Comparison of ENCODE assay signal across 27 mouse cellular contexts in genomic region chr17:12160540-12160939, GRCm38 (mm10). TPM values are rescaled to one million over a fixed set of nuclear protein-coding genes. Genes with fewer than 3 reads are reported as not detected.
DNase-seq lines count a peak whose midpoint lies in the region; ATAC-seq lines count a peak whose summit lies in the region.
"Had no signal": no experiment of that assay in that cellular context is flagged by ENCODE, and none has a peak within 500 bp of the region (broad histone marks: within the 10 kb centered on the region; RNA-seq: fewer than 3 reads in every experiment).

No protein-coding gene starts in this region.

- no peaks in the 10 kb centered on the region for H3K9me3 ChIP-seq in liver, embryonic 13.5 days (replicated peaks)
- no peaks in the 10 kb centered on the region for H3K9me3 ChIP-seq in liver, embryonic 11.5 days (ENCODE audit: control insufficient read depth, low read length)
- H3K9me3 ChIP-seq in liver, embryonic 15.5 days (replicated peaks): no peaks in the 10 kb centered on the region
- H3K9me3 ChIP-seq in intestine, embryonic 15.5 days: no peaks in the 10 kb centered on the region
- H3K9me3 ChIP-seq: embryonic facial prominence, embryonic 13.5 days; forebrain, embryonic 10.5 days; heart, embryonic 13.5 days; hindbrain, embryonic 10.5 days; hindbrain, embryonic 15.5 days; limb, embryonic 10.5 days; limb, embryonic 15.5 days; midbrain, embryonic 15.5 days; neural tube, embryonic 15.5 days; stomach, embryonic 15.5 days had no signal

- H3K36me3 ChIP-seq in liver, embryonic 13.5 days: peaks cover 62% of the 10 kb centered on the region
- peaks cover 3% of the 10 kb centered on the region; the same call in 1 of the 2 replicates for H3K36me3 ChIP-seq in liver, embryonic 11.5 days (ENCODE audit: control insufficient read depth, insufficient read depth, low read length)
- peaks cover 60% of the 10 kb centered on the region for H3K36me3 ChIP-seq in liver, embryonic 15.5 days (replicated peaks)
- H3K36me3 ChIP-seq in intestine, embryonic 15.5 days: no peaks in the 10 kb centered on the region
- H3K36me3 ChIP-seq: hindbrain, embryonic 15.5 days; limb, embryonic 15.5 days; midbrain, embryonic 15.5 days; neural tube, embryonic 15.5 days; stomach, embryonic 15.5 days had no signal

- H3K4me3 ChIP-seq in liver, embryonic 13.5 days (replicated peaks): no peak overlapping the region
- H3K4me3 ChIP-seq in liver, embryonic 11.5 days (ENCODE audit: low read depth, low read length): no peak overlapping the region
- no peak overlapping the region for H3K4me3 ChIP-seq in liver, embryonic 15.5 days (replicated peaks)
- H3K4me3 ChIP-seq in intestine, embryonic 15.5 days (replicated peaks): no peak overlapping the region
- H3K4me3 ChIP-seq: embryonic facial prominence, embryonic 13.5 days; forebrain, embryonic 10.5 days; heart, adult 2 months; heart, embryonic 13.5 days; hindbrain, embryonic 10.5 days; hindbrain, embryonic 15.5 days; limb, embryonic 10.5 days; limb, embryonic 15.5 days; midbrain, embryonic 15.5 days; neural tube, embryonic 15.5 days; stomach, embryonic 15.5 days had no signal

- WGBS in liver, embryonic 13.5 days (ENCODE audit: insufficient replicate concordance): 84% methylated on average over 2 of the region's 2 CpGs
- WGBS in liver, embryonic 11.5 days: 93% methylated on average over 2 of the region's 2 CpGs
- WGBS in liver, embryonic 15.5 days (ENCODE audit: insufficient replicate concordance): 78% methylated on average over 2 of the region's 2 CpGs
- WGBS in intestine, embryonic 15.5 days: 100% methylated on average over 2 of the region's 2 CpGs

- ATAC-seq in liver, embryonic 13.5 days (ENCODE audit: low read depth): no peak
- ATAC-seq in liver, embryonic 11.5 days (replicated peaks; ENCODE audit: low FRiP score): no peak
- ATAC-seq in liver, embryonic 15.5 days (ENCODE audit: insufficient read depth): no peak
- no peak for ATAC-seq in intestine, embryonic 15.5 days
- ATAC-seq: forebrain, postnatal 0 days; inflammation-experienced regulatory T-cells, adult 6 months had no signal

- no peak overlapping the region for H3K9ac ChIP-seq in liver, embryonic 13.5 days
- no peak overlapping the region for H3K9ac ChIP-seq in liver, embryonic 11.5 days (ENCODE audit: low read depth, low read length)
- H3K9ac ChIP-seq in liver, embryonic 15.5 days: no peak overlapping the region
- no peak overlapping the region for H3K9ac ChIP-seq in intestine, embryonic 15.5 days
- H3K9ac ChIP-seq: embryonic facial prominence, embryonic 13.5 days; forebrain, postnatal 0 days; heart, embryonic 13.5 days; hindbrain, embryonic 15.5 days; limb, embryonic 15.5 days; lung, embryonic 14.5 days; midbrain, embryonic 15.5 days; neural tube, embryonic 15.5 days; stomach, embryonic 15.5 days had no signal

- no peaks in the 10 kb centered on the region for H3K27me3 ChIP-seq in liver, embryonic 13.5 days
- H3K27me3 ChIP-seq in liver, embryonic 11.5 days (replicated peaks; ENCODE audit: control insufficient read depth, insufficient read depth, low read length): no peaks in the 10 kb centered on the region
- no peaks in the 10 kb centered on the region for H3K27me3 ChIP-seq in liver, embryonic 15.5 days
- no peaks in the 10 kb centered on the region for H3K27me3 ChIP-seq in intestine, embryonic 15.5 days (replicated peaks)
- H3K27me3 ChIP-seq: embryonic facial prominence, embryonic 13.5 days; heart, embryonic 13.5 days; hindbrain, embryonic 15.5 days; limb, embryonic 15.5 days; midbrain, embryonic 15.5 days; neural tube, embryonic 15.5 days; stomach, embryonic 15.5 days had no signal

- no peak overlapping the region for H3K4me2 ChIP-seq in liver, embryonic 13.5 days
- H3K4me2 ChIP-seq in liver, embryonic 11.5 days: no peak overlapping the region
- no peak overlapping the region for H3K4me2 ChIP-seq in liver, embryonic 15.5 days
- no peak overlapping the region for H3K4me2 ChIP-seq in intestine, embryonic 15.5 days (replicated peaks)
- H3K4me2 ChIP-seq: embryonic facial prominence, embryonic 13.5 days; heart, embryonic 13.5 days; hindbrain, embryonic 15.5 days; limb, embryonic 15.5 days; lung, embryonic 14.5 days; midbrain, embryonic 15.5 days; neural tube, embryonic 15.5 days; stomach, embryonic 15.5 days had no signal

- DNase-seq in cerebellum, adult 11-12 months: peak; percentile 40
- DNase-seq in cerebellum, adult 11 months: no peak
- DNase-seq in liver, embryonic 13.5 days: no peak
- DNase-seq in liver, embryonic 11.5 days (ENCODE audit: low spot score): no peak
- no peak for DNase-seq in heart, postnatal 36 days
- DNase-seq: forebrain, postnatal 0 days; kidney, adult 2 months; kidney, postnatal 36 days; layer of hippocampus, postnatal 36 days; lung, embryonic 14.5 days; lung, postnatal 14 days; retina, postnatal 1 day; right cerebral cortex, postnatal 14 days had no signal

- H3K4me1 ChIP-seq in liver, embryonic 13.5 days (replicated peaks): peaks cover 56% of the 10 kb centered on the region
- 0 out of 2 replicates have a peak, but pooled peaks cover 2% of the 10 kb centered on the region for H3K4me1 ChIP-seq in liver, embryonic 11.5 days (replicated peaks; ENCODE audit: control insufficient read depth, insufficient read depth, low read length)
- peaks cover 60% of the 10 kb centered on the region for H3K4me1 ChIP-seq in liver, embryonic 15.5 days (replicated peaks)
- H3K4me1 ChIP-seq in intestine, embryonic 15.5 days (replicated peaks): peaks cover 7% of the 10 kb centered on the region

- intact Hi-C loops in heart, postnatal 36 days (cut with DNase I): no loop called here

- H3K27ac ChIP-seq in liver, embryonic 13.5 days: peak overlapping the region; percentile 49; the same call in 1 of the 2 replicates
- H3K27ac ChIP-seq in liver, embryonic 11.5 days (ENCODE audit: low read depth, low read length): no peak overlapping the region
- H3K27ac ChIP-seq in liver, embryonic 15.5 days (replicated peaks): 0 out of 2 replicates have a peak overlapping the region, but pooled peaks have one; percentile 16
- H3K27ac ChIP-seq in intestine, embryonic 15.5 days: no peak overlapping the region
- H3K27ac ChIP-seq: embryonic facial prominence, embryonic 13.5 days; heart, adult 2 months; heart, embryonic 13.5 days; hindbrain, embryonic 10.5 days; hindbrain, embryonic 15.5 days; limb, embryonic 15.5 days; midbrain, embryonic 15.5 days; neural tube, embryonic 15.5 days; stomach, embryonic 15.5 days had no signal

RNA-seq across cellular contexts. Expression of gene Agpat4, which starts 42.0 kb away (rescaled TPM):
- polyA plus RNA-seq in liver, embryonic 13.5 days (2015; fragmentation: Nextera tagmentation; extraction: Ambion mirVana): 27.3 and 28.7 TPM in 2 replicates
- polyA plus RNA-seq in liver, embryonic 11.5 days (2014; fragmentation: Nextera tagmentation; extraction: Ambion mirVana): 28.6 and 30.4 TPM in 2 replicates
- 25.7 and 25.8 TPM in 2 replicates for polyA plus RNA-seq in liver, embryonic 15.5 days (2015; fragmentation: Nextera tagmentation; extraction: Ambion mirVana)
- total RNA-seq in heart, postnatal 36 days (2021): 1 to 10 TPM; 3.8 to 5.1 TPM
- 19.6 and 20.2 TPM in 2 replicates for polyA plus RNA-seq in intestine, embryonic 15.5 days (2015; fragmentation: Nextera tagmentation; extraction: Ambion mirVana)

Comparison
In these comparisons a context has a peak if more than half of its experiments do, and no peak if none do; other contexts are left out.
1. H3K27ac ChIP-seq: peak in liver, embryonic 13.5 days (single experiment) and liver, embryonic 15.5 days (single experiment); none in liver, embryonic 11.5 days (single experiment) and intestine, embryonic 15.5 days (single experiment).